Mouse (Mus musculus): ENCODE measurements around the gene 4632433K11Rik. TPM values are rescaled to one million over a fixed set of nuclear protein-coding genes. Genes with fewer than 3 reads are reported as not detected.

The 4632433K11Rik gene
- not detected in 2 replicates for polyA plus RNA-seq (2012; rRNA removed)

GRCm38 (mm10) chr7:5033818-5034217 lies at the start of gene 4632433K11Rik:
TSS of gene 4632433K11Rik (plus strand) at chr7:5034118.

GRCm38 (mm10) chr7:4996003-4996895 lies 37.7 kb upstream of the 4632433K11Rik start, which contains the start of gene Zfp579:
TSS of gene Zfp579 (minus strand) at chr7:4996158.

GRCm38 (mm10) chr7:5014251-5015117 lies 19.4 kb upstream of the 4632433K11Rik start, which contains the start of the genes Zfp524 and Fiz1:
TSS of gene Zfp524 (plus strand) at chr7:5014415.
TSS of gene Fiz1 (minus strand) at chr7:5014697.

GRCm38 (mm10) chr7:5015118-5016001 lies 18.6 kb upstream of the 4632433K11Rik start, which contains the start of gene Gm44973:
TSS of gene Gm44973 (plus strand) at chr7:5015496.

GRCm38 (mm10) chr7:5020000-5020681 lies 13.8 kb upstream of the 4632433K11Rik start, which contains the start of the genes Zfp865 and Ccdc106:
TSS of gene Zfp865 (plus strand) at chr7:5020376.
TSS of gene Ccdc106 (plus strand) at chr7:5020553.

GRCm38 (mm10) chr7:5038109-5038732 lies 4.3 kb downstream of the 4632433K11Rik start, which contains the start of gene Zfp784:
TSS of gene Zfp784 (minus strand) at chr7:5038446.

GRCm38 (mm10) chr7:5051193-5052192 lies 17.6 kb downstream of the 4632433K11Rik start, which contains the start of gene Zfp580:
TSS of gene Zfp580 (plus strand) at chr7:5051538.

GRCm38 (mm10) chr7:5061774-5062359 lies 27.9 kb downstream of the 4632433K11Rik start, which contains the start of gene U2af2:
TSS of gene U2af2 (plus strand) at chr7:5062143.

GRCm38 (mm10) chr7:5080010-5080751 lies 46.3 kb downstream of the 4632433K11Rik start, which contains the start of gene Epn1:
TSS of gene Epn1 (plus strand) at chr7:5080235.

Other genes with a start within 250 kb of the 4632433K11Rik start
- gene Tmem238, start 244.5 kb upstream of the 4632433K11Rik start, polyA plus RNA-seq (2012; rRNA removed), result 3.9 and 5.6 TPM in 2 replicates
- 362 and 481 TPM in 2 replicates for gene Rpl28, start 241.2 kb upstream of the 4632433K11Rik start, polyA plus RNA-seq (2012; rRNA removed)
- 465 and 518 TPM in 2 replicates for gene Ube2s, start 221.5 kb upstream of the 4632433K11Rik start, polyA plus RNA-seq (2012; rRNA removed)
- 106 and 108 TPM in 2 replicates for gene Shisa7, start 189.4 kb upstream of the 4632433K11Rik start, polyA plus RNA-seq (2012; rRNA removed)
- gene Isoc2b, start 163.9 kb upstream of the 4632433K11Rik start, polyA plus RNA-seq (2012; rRNA removed), result 2.7 and 3.3 TPM in 2 replicates
- gene Isoc2a, start 157.0 kb upstream of the 4632433K11Rik start, polyA plus RNA-seq (2012; rRNA removed), result 8.8 and 9.2 TPM in 2 replicates
- gene Gm36210, start 127.6 kb upstream of the 4632433K11Rik start, polyA plus RNA-seq (2012; rRNA removed), result 0.53 and 0.79 TPM in 2 replicates
- 13.4 and 14.8 TPM in 2 replicates for gene Zfp628, start 118.9 kb upstream of the 4632433K11Rik start, polyA plus RNA-seq (2012; rRNA removed)
- 21.3 and 21.4 TPM in 2 replicates for gene Nat14, start 112.1 kb upstream of the 4632433K11Rik start, polyA plus RNA-seq (2012; rRNA removed)
- gene Ssc5d, start 108.3 kb upstream of the 4632433K11Rik start, polyA plus RNA-seq (2012; rRNA removed), result 2.8 and 6.2 TPM in 2 replicates
- gene Sbk2, start 69.7 kb upstream of the 4632433K11Rik start, polyA plus RNA-seq (2012; rRNA removed), result 0.07 and 0.23 TPM in 2 replicates
- 0.95 and 1.2 TPM in 2 replicates for gene Sbk3, start 63.0 kb upstream of the 4632433K11Rik start, polyA plus RNA-seq (2012; rRNA removed)
- gene Zfp579, start 38.0 kb upstream of the 4632433K11Rik start, polyA plus RNA-seq (2012; rRNA removed), result 142 and 145 TPM in 2 replicates
- gene Zfp524, start 19.7 kb upstream of the 4632433K11Rik start, polyA plus RNA-seq (2012; rRNA removed), result 9.8 and 12.6 TPM in 2 replicates
- gene Fiz1, start 19.4 kb upstream of the 4632433K11Rik start, polyA plus RNA-seq (2012; rRNA removed), result 47.0 and 53.2 TPM in 2 replicates
- gene Gm44973, start 18.6 kb upstream of the 4632433K11Rik start, polyA plus RNA-seq (2012; rRNA removed), result 0.09 TPM in 1 of 2 replicates, not detected in the other
- 41.1 and 43.7 TPM in 2 replicates for gene Zfp865, start 13.7 kb upstream of the 4632433K11Rik start, polyA plus RNA-seq (2012; rRNA removed)
- gene Ccdc106, start 13.6 kb upstream of the 4632433K11Rik start, polyA plus RNA-seq (2012; rRNA removed), result 38.6 and 43.6 TPM in 2 replicates
- 7.1 and 7.4 TPM in 2 replicates for gene Zfp784, start 4.3 kb downstream of the 4632433K11Rik start, polyA plus RNA-seq (2012; rRNA removed)
- 53.1 and 65.2 TPM in 2 replicates for gene Zfp580, start 17.4 kb downstream of the 4632433K11Rik start, polyA plus RNA-seq (2012; rRNA removed)
- 446 and 475 TPM in 2 replicates for gene U2af2, start 28.0 kb downstream of the 4632433K11Rik start, polyA plus RNA-seq (2012; rRNA removed)
- gene Epn1, start 46.1 kb downstream of the 4632433K11Rik start, polyA plus RNA-seq (2012; rRNA removed), result 147 and 151 TPM in 2 replicates
- not detected in 2 replicates for gene Rfpl4, start 82.8 kb downstream of the 4632433K11Rik start, polyA plus RNA-seq (2012; rRNA removed)
- 0.28 and 0.36 TPM in 2 replicates for gene Rasl2-9, start 91.8 kb downstream of the 4632433K11Rik start, polyA plus RNA-seq (2012; rRNA removed)
- not detected in 2 replicates for gene Vmn1r55, start 115.6 kb downstream of the 4632433K11Rik start, polyA plus RNA-seq (2012; rRNA removed)
- gene Vmn1r56, start 162.6 kb downstream of the 4632433K11Rik start, polyA plus RNA-seq (2012; rRNA removed), result not detected in 2 replicates
- gene Vmn1r57, start 184.4 kb downstream of the 4632433K11Rik start, polyA plus RNA-seq (2012; rRNA removed), result not detected in 2 replicates